Mouse (Mus musculus) fat pad, adult 2 months (tissue): ENCODE results near the gene Sppl2a.
"Not testable (repeated sequence)": the region's sequence is repeated elsewhere in the genome, so short reads cannot be mapped to it uniquely, and the experiment has no call there.

Experiments used
- DNase-seq: peaks from one replicate; pipeline ENCODE4 v3.0.0-alpha.2; 2011; ENCODE audit warnings: low read depth, low spot score; ENCODE audit errors: extremely low read depth

Gene Sppl2a

DNA sequence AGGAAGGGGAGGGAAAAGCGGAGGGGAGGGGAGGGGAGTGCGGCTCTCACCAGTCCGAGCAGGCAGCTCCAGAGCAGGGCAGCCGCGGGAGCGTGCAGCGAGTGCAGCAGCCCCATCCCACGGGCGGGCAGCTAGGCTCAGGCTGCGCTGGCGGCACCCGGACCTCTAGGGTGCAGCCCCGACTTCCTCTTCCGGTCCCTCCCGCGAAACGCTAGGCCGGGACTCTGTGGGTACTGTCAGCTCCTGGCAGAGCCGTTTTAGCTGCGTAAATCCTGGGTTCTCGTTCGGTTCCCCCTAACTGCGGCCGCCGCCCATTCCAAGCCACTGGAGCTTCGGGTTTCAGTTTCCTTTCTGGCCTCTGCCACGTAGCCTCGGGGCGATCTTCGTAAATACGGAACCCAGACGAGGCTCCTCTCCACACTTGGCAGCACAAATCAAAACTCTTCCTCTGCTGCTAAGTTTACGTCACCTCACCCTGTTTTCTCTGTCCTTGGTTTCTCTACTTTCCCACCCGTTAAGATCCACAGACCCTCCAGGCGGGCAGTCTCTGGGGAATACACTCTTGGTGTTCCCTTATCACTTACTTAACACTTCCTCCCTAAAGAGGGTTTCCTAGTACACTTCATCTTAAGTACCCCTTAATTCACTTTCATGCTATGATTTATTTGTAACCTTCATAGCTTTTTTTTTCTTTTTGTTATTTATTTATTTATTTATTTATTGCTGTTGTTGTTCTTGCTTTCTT, at the start of gene Sppl2a:
Gene Sppl2a (minus strand): TSS at position 339 of the 745 bp plus-strand sequence.
- DNase-seq: peak; percentile 14

DNA sequence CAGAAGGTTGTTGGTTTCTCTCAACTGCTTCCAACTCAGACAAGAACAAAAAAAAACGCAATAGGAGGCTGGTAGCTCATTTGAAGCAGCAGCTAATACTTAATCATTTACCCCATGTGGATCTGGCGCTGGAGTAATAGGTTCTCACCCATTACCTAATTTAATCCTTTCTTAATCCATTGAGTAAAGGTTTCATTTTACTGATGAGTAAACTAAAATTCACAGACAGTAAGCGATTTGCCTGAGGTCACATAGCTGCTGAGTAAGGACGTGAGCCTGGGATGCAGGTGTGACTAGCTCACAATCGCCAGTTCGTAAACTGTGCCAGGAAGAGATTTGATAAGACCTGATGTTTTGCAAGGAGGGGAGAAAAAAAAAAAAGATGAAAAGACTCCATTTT, 44.4 kb upstream of the Sppl2a start:
- peak; percentile 23 for DNase-seq

DNA sequence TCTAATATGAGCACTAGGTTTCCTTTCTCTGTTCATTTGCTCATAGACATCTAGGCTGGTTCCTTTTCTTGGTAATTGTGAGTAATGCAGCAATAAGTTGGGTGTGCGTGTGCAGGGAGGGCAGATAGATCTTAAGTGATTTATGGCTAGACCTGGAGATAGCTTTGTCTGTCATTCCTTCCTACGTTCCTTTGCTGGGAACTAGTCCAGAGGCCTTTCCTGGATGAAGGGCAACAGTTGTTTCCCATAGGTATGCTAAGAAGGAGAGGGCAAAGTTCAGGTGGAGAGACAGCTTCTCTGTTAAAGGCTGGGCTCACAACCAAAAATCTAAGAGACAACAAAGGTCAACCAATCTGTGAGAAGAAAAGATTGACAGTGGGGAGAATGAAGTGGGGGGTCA, 28.7 kb upstream of the Sppl2a start:
- DNase-seq: no peak

DNA sequence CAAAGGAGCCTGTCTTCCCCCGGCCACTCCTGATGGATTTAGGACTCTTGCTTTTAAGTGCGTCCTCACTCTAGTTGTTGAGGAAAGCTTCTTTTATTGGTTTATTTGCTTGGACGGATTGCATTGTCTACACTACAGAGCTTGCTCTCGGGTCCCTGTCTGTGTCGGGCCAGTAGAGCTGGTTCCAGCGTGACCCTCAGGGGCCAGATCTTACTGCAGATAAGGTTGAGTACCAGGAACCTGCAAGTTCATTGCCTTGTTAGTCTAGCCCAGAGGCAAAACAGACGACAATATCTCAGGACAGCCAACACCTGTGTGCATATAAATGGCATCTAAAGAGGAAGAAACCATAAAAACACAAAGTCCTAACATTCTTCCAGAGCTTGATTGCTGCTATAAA, 22.6 kb upstream of the Sppl2a start:
- DNase-seq: peak; percentile 40

DNA sequence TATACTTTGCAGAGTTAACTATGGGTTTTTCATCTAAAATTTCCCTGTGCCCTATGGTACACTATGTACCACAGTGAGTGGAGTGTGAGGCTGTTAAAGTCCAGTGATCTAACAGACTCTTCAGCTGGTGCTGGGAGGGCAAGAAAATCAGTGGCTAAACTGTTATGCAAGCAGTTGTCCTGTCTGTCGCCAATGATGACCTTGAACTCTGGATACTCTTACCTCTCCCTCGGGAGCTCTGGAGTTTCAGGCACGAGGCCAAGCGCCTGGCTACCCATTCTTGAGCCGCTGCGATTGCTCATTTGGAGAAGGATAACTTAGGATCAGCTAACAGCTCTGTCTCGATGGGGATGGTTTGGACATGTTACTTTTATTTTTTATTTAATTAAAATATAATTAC, 18.1 kb upstream of the Sppl2a start:
- no peak for DNase-seq

DNA sequence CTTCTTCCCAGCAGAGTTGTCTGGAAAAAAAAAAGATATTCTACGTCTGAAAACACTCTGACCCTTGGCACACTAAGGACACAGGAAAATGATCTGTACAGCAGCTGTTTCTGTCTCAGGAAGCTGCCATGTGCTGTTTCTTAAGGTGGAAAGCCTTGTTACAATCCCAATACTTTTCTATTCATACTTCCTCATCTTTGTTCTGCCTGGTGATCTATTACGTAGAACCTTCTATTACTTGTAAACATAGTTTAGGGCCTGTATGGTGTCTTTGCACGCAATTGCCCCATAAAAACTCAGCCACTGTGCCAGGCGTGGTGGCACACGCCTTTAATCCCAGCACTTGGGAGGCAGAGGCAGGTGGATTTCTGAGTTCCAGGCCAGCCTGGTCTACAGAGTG, 17.4 kb upstream of the Sppl2a start:
- no peak for DNase-seq

DNA sequence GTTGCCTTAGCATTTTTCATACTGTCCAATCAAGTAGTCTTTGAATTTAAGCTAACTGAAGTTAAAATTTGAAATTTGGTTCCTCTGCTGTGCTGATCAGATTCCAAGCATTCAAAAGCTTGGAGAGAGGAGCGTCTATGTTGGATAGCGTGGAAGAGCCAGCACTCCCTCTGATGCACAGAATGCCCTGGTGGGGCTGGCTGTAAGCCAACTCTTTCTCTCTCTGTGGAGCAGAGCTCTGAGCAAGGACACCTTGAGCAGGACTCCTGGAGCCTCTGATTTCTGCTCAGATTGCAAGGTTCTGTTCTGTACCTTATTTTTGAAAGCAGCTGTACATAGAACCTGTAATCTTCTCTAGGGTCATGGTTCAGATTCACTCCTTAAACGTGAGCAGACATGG, 16.8 kb upstream of the Sppl2a start:
- no peak for DNase-seq

DNA sequence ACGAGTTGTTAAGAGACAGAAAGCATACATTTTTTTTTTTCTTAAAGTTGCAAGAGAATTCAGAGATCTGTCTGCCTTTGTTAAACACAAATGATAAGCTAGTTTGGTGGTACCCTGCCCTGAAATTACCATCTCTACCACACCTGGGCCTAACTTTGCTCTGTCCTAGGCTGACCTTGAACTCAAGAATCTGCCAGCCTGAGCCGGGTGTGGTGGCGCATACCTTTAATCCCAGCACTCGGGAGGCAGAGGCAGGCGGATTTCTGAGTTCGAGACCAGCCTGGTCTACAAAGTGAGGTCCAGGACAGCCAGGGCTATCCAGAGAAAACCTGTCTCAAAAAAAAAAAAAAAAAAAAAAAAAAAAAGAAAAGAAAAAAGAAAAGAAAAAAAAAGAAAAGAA, 16.3 kb upstream of the Sppl2a start:
- not testable (repeated sequence) for DNase-seq

DNA sequence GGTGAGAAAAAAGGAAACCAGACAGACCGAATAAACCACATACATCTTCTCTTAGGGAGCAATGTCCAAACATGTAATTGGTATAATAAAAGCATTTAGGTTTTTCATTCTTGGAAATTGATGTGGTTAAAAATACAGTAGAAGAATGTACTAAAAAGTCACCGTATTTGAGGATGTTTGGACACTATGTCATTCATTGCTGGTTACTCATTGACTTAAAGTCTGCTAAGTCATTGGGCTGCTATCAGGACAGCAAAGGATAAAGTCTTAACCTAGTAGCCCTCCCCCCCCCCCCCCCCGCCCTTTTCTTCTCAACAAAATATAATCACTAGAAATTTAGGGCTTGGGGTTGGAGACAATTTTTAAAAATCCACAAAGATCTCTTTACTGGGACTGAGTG, 15.2 kb upstream of the Sppl2a start:
- no peak for DNase-seq

DNA sequence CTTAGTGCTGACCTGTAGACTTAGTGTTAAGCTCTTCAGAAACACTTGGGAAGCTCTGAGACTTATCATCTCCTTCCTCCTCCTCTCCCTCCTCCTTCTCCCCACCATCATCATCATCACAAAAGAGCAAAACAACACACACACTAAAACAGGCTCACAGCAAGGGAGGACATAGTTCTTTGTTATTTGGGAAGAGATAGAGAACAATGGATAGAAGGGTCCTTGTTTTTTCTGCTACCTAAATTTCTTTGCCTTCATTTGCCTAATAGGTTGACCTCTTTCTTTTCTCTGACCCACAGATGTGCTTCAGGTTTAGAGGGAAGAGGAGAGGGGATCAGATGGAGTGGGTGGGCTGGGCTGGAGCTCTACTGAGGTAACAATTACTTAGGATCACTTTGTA, 14.6 kb upstream of the Sppl2a start:
- no peak for DNase-seq

DNA sequence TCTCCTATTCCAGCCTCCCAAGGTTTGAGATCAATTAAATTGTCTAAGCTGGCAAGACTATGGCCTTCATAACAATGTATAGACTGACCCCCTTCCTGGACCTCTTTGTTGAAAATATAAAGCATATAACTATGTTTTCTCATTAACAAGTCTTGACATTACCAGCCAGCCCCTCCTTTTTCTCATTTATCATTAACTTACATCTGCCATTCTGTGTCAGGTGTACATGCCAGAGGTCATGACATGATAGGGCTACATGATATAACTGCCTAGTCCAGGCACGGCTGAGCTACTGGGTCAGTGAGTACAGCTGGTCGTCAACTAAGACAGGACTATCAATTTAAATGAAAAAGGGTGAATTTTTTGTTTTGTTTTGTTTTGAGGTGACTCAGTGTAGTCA, 10.2 kb upstream of the Sppl2a start:
- DNase-seq: no peak

DNA sequence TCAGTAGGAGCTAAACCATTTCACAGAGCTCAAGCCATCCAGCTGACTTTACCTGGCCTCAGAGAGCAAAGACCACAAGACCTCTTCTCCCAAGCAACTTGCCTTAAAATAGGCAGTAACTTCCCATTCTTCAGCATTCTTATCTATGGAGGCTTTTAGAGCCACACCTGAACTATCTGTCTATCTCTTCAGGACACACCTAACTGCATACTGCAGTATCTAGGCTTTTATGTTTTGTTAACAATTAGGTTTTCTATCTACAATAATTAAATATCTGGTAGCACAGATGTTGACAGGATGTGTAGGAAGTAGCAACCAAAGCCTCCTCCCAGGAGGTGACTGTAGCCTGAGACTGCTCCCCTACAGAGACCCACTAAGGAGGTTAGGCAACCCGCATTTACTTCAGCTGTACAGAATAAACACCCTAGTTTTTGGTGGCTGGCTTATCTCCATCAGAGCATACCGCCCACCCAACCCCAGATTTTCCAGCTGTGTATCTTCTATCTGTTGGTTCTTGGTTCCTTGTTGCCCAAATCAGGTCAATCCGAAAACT, 7.4 kb upstream of the Sppl2a start:
- DNase-seq: no peak

DNA sequence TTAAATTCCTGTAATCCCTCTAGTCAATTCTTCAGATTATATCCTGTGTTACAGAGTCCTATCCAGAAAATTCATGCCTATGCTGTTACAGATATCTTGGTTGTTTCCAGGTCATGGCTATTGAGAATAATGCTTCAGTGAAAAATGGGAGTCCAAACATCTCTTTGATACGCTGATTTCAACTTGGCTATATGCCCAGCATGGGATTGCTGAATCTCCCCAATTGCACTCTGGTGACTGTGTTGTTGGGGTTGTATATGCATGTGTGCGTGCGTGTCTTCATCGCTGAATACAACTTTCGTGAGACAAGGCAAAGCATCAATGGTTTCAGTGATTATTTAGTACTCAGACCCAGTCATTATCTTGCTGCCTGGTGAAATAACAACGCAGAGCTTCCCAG, 5.0 kb upstream of the Sppl2a start:
- DNase-seq: no peak

DNA sequence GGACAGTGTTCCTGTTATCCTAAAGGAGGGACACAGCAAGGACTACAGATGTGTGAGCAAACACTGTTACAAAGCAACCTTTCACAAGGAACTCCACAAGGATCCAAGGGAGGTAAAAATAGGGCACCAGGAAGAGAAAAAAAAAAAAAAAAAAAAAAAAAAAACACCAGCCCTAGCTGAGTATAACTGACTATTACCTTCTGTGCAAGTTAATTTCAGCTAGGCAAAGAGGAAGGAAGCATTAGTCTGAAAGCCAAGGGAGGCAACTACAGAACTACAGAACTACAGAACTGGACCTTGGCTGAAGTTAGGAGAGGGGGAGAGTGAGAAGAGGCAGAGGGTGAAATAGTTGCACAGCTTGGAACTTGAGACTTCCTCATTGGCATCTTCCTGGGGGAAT, 886 bp upstream of the Sppl2a start:
- no peak for DNase-seq

DNA sequence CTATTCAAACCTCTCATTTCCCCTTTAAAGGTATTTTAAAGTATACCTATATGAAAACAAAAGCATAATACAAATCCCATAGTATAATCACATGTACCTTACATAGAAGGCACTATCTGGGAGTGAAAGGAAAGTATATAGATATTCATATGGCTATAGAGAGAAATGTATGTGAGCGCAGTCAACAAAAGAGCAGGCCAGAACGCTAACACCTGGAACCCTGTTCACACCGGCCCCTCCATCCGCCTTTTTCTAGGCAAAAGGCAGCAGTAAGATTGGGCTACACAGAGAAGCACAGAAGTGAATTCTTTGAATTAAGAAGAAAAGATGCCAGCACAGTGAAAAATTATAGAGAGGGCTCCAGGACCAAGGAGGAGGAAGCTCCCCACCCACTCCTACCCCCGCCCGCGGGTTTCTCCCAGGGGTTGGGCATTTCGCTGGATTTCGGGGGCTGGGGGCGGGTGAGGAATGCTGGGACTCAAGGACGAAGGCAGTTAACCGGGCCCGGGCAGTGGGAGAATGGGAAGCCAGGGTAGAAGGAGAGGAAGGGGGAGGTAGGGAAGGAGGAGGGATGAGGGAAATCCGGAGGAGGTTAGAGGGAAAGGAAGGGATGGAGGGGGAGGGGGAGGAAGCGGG, 656 bp downstream of the Sppl2a start:
- no peak for DNase-seq

DNA sequence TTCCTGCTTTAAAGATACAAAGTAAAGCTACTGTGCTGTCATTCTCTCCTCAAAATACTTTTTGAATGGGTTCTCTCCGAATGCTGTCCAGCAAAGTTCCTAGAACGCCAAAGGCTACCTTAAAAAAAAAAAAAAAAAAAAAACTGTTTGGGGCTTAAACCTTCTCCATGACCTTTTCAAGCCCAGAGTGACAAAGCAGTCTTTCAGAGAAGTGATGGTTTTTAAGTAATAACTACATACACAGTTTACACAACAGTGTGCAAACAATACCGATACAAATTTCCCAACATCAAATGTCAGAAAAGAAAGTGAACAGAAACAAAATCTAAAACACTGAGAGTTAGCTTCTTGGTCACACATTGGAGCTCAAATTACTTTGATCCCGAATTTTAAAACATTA, 1.3 kb downstream of the Sppl2a start:
- no peak for DNase-seq

DNA sequence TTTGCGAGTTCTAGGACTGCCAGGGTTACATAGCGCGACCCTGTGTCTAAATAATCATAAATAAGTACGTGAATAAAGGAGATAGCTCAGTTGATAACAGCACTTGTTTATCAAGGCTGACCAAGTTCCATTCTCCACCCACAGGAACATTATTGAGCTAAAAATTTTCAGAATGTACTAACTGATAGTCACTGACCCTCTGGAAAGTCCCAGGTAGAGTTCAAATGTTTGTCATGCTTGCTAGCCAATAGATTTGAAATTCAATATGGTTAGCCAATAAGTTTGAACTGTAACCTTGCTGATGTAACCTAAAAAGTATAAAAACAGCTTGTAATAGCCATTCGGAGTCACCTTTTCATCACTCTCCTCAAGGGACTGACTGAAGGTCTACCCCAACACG, 4.4 kb downstream of the Sppl2a start:
- no peak for DNase-seq

DNA sequence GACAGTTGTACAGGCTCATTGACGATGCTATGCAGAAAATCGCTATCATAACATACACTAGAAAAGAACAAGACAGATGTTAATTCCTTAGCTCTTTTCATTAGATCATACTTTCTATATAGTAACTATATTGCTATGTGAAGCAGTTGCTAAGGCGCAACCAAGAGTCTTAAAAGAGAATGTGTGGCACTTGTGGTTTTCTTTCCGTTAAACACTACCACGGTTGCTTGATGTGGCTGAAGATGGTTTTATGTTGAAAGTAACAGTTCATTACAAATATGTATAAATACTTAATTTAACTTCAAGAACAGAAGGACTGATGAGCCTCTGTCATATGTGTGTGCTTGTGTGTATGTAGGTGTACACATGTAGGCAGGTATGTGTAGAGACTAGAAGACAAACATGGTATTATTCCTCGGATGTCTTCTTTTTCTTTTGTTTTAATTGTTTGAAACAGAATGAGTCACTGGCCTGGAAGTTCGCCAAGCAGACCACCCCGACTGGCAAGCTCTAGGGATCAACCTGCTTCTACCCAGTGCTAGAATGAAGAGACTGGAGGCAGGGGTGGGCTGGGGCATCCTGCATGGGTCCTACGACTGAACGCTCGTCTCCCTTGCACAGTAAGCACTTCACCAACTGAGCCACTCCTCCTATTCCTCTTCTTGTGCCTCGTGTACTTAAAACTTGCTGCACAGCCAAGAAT, 12.5 kb downstream of the Sppl2a start:
- no peak for DNase-seq

DNA sequence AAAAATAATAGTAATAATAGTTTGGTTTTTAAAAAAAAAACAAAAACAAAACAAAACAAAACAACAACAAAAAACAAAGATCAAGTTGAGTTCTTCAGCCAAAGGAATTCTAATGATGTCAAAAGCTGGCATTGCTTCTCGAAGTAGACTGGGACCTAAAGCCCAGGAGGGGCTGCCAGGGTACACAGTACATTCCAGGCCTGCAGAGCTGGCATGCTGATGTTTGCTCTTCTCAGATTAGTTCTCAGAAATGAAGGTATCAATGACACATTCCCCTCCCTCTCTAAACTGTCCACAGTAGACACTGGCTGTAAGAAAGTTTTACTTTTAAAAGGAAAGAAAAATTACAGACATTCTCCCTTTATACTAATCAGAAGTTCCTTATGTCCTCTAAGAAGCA, 16.8 kb downstream of the Sppl2a start:
- no peak for DNase-seq

DNA sequence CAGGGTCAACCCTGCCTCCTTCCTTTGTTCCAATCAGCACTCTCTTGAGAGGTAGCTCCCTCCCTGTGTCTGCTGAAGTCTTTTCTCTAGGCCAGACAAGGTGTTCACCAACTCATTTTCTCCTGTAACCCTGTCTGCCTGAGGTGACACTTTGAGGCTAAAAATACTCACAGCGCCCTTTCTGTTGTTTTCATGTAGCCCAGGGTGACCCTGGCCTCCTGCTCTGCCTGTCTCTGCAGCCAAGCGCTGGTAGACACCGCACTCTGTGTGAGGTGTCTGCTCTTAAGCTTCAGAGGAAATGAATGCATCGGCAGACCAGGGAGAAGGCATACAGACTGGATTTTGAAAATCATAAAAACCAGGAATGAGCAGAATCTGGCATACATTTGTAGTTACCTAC, 18.9 kb downstream of the Sppl2a start:
- no peak for DNase-seq

DNA sequence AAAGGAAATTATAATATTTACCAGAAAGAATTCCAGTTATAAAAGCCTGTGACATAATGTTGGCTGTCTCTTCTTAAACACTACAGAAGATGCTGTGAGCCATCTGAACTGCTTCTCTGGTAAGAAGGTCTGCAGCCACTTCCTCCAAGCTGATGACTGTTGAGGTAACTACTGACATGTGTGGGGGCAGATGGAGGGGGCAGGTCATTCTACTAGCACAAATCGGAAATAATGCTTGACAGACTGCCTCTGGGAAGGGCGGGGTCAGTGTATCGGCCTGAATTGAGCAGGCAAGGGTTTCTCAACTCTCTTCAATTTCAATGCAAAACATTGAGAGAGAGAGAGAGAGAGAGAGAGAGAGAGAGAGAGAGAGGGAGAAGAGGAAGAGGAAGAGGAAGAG, 28.9 kb downstream of the Sppl2a start:
- no peak for DNase-seq

DNA sequence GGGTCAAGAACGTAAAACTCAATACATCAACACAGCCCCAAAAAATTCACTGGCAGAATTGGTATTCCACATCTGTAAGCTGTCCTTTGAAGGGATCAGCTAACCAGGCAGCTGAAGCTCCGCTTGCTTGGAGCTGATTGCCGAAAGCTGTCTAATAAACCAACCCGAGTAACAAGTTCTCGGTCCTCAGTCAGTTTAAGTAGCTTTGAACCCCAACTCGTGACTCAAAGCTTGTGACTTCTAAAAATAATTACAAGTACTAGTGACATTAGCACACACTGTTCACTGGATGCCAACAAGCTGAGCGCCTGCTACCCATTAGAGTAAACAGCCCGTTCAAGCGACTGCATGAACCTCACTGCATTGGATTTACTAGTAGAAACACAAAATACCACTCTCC, 35.5 kb downstream of the Sppl2a start:
- no peak for DNase-seq
